In the genomic region with DNA sequence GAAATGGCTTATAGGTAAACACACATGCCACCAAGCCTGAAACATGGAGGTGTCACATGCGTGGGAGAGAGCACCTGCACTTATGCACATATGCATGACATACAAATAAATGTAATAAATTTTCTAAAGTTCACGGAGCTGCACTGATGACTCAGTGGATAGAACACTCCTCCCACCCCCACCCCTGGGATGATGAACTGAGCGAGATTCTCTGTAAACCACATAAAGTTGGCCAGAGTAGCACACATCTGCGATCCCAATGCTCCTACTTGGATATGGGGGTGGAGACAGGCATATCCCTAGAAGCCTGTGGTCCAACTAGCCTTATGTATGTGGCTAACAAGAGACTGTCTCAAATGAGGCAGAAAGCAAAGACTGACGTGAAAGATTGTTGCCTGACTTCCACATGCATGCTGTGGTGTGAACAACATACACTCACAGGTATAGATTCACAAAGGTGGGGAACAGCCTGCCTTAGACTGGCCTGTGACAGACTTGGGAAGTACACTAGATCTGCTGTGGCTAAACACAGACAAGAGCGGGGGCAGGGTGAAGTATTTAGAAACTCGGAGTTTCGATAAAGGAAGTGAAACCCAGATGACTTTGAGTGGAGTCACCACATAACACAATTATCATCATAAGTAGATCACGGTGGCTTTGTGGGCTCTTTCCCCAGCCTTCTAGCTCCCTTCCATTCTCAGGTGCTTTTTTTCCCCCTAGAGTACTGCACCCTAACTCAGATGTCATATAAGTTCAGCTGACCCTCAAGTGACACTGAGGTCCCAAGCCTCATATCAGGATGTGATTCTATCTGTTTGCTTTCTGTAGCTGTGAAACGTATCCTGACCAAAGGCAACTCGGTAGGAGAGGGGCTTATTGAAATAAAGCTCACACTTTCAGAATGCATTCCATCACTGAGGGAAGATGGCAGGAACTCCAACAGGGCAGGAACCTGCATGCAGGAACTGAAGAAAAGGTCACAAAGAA, we compare ENCODE assay signal across 8 mouse cellular contexts. TPM values are rescaled to one million over a fixed set of nuclear protein-coding genes. Genes with fewer than 3 reads are reported as not detected.
A peak's percentile ranks its signal among the peaks of the same experiment; 100 is the strongest.
DNase-seq lines count a peak whose midpoint lies in the region; ATAC-seq lines count a peak whose summit lies in the region.

No protein-coding gene starts in this region.

- peaks cover 7% of the 10 kb centered on the region for H3K36me3 ChIP-seq in liver, embryonic 13.5 days

- no peaks in the 10 kb centered on the region for H3K9me3 ChIP-seq in liver, embryonic 13.5 days (replicated peaks)

- DNase-seq in right cerebral cortex, adult 18-20 months: peak; percentile 20
- DNase-seq in right cerebral cortex, postnatal 36 days (ENCODE audit: low spot score in 2 of 2): no peak
- no peak for DNase-seq in liver, embryonic 13.5 days
- DNase-seq in thymus, postnatal 25 days: peak; percentile 40
- DNase-seq in layer of hippocampus, postnatal 36 days: no peak
- no peak for DNase-seq in layer of hippocampus, adult 8-10 months (ENCODE audit: low spot score in 2 of 2)
- DNase-seq in frontal cortex, postnatal 25 days (ENCODE audit: low spot score in 2 of 2): no peak

- peak overlapping the region; percentile 28 for H3K4me2 ChIP-seq in liver, embryonic 13.5 days

- no peak overlapping the region for H3K4me3 ChIP-seq in liver, embryonic 13.5 days (replicated peaks)

- 34% methylated on average over 11 of the region's 11 CpGs for WGBS in liver, embryonic 13.5 days (ENCODE audit: insufficient replicate concordance)

- peak; percentile 87 for ATAC-seq in common myeloid progenitor, adult 5-6 weeks (replicated peaks; ENCODE audit: low read depth, poor library complexity, severe bottlenecking)
- no peak for ATAC-seq in liver, embryonic 13.5 days (ENCODE audit: low read depth)

- H3K27me3 ChIP-seq in liver, embryonic 13.5 days: no peaks in the 10 kb centered on the region

- peak overlapping the region; percentile 13; the same call in 1 of the 2 replicates for H3K9ac ChIP-seq in liver, embryonic 13.5 days

- H3K4me1 ChIP-seq in liver, embryonic 13.5 days (replicated peaks): peaks cover 52% of the 10 kb centered on the region

- no peak overlapping the region for H3K27ac ChIP-seq in liver, embryonic 13.5 days

RNA-seq across cellular contexts. Expression of gene Igf2r, which starts 13.7 kb away (rescaled TPM):
- total RNA-seq in common myeloid progenitor, adult 5-6 weeks (2017): 5.8 and 7.3 TPM in 2 replicates
- 13.8 and 17.4 TPM in 2 replicates for polyA plus RNA-seq in liver, embryonic 13.5 days (2015; fragmentation: Nextera tagmentation; extraction: Ambion mirVana)
- 10 to 100 TPM; 29.0 to 30.9 TPM for total RNA-seq in layer of hippocampus, postnatal 36 days (2021)
- total RNA-seq in layer of hippocampus, adult 8-10 months (2022): 10 to 100 TPM; 26.5 to 31.7 (median 27.7) TPM

Comparison
In these comparisons a context has a peak if more than half of its experiments do, and no peak if none do; other contexts are left out.
1. DNase-seq: peak in right cerebral cortex, adult 18-20 months (single experiment) and thymus, postnatal 25 days (single experiment); none in right cerebral cortex, postnatal 36 days (0 of 2), liver, embryonic 13.5 days (single experiment), layer of hippocampus, postnatal 36 days (0 of 2), layer of hippocampus, adult 8-10 months (0 of 2) and frontal cortex, postnatal 25 days (0 of 2).